Mouse (Mus musculus): ENCODE data around the gene Dock11. TPM values are rescaled to one million over a fixed set of nuclear protein-coding genes. Genes with fewer than 3 reads are reported as not detected.

Gene Dock11
- polyA plus RNA-seq, 1 experiment from 2014 or later, result 6.1 TPM

- ATAC-seq, result no peak
- WGBS, result 80% methylated on average over 5 of the region's 5 CpGs
Observed at GRCm38 (mm10) chrX:35990508-35991095, 102.0 kb downstream of the Dock11 start.

DNA sequence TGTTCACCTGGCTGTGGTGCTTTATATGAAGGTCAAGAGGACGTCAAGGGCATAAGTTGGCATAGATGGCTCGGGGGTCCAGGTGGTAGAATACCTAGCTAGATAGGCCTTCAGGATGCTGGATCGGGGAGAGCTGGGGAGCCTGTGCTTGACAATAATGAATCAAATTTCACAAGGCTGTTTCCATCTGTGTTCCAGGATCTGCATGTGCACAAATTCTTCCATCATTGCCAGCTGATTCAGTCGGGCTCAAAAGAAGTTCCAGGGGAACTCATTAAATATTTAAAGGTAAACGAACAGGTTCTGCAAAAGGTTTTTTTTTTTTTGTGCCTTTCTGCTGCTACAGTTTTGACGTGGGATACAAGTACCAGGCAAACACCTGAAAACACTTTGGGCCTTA, 105.6 kb downstream of the Dock11 start:
- no peaks in the 10 kb centered on the region for H3K4me1 ChIP-seq (ENCODE audit: control insufficient read depth, insufficient read depth, low read length)
- no peak overlapping the region for H3K27ac ChIP-seq (ENCODE audit: low read length)
- no peak overlapping the region for H3K4me2 ChIP-seq (ENCODE audit: low read depth, low read length)
- 76% methylated on average over 6 of the region's 6 CpGs for WGBS
- H3K4me3 ChIP-seq (ENCODE audit: low read length), result no peak overlapping the region
- no peaks in the 10 kb centered on the region for H3K36me3 ChIP-seq (ENCODE audit: control insufficient read depth, insufficient read depth, low read length)
- H3K9ac ChIP-seq (ENCODE audit: low read depth, low read length), result no peak overlapping the region
- ATAC-seq, result no peak
- no peaks in the 10 kb centered on the region for H3K27me3 ChIP-seq (replicated peaks; ENCODE audit: control insufficient read depth, insufficient read depth, low read length)
- H3K9me3 ChIP-seq (ENCODE audit: control insufficient read depth, low read length), result no peaks in the 10 kb centered on the region

More at GRCm38 (mm10) chrX:35990508-35991095, 102.0 kb downstream of the Dock11 start:
- no peak overlapping the region for H3K4me3 ChIP-seq (ENCODE audit: low read length)
- H3K27me3 ChIP-seq (replicated peaks; ENCODE audit: control insufficient read depth, insufficient read depth, low read length), result no peaks in the 10 kb centered on the region
- H3K4me2 ChIP-seq (ENCODE audit: low read depth, low read length), result no peak overlapping the region
- H3K9ac ChIP-seq (ENCODE audit: low read depth, low read length), result no peak overlapping the region
- H3K4me1 ChIP-seq (ENCODE audit: control insufficient read depth, insufficient read depth, low read length), result no peaks in the 10 kb centered on the region
- no peaks in the 10 kb centered on the region for H3K9me3 ChIP-seq (ENCODE audit: control insufficient read depth, low read length)
- H3K27ac ChIP-seq (ENCODE audit: low read length), result no peak overlapping the region
- no peaks in the 10 kb centered on the region for H3K36me3 ChIP-seq (ENCODE audit: control insufficient read depth, insufficient read depth, low read length)

GRCm38 (mm10) chrX:35997004-35997403, 108.4 kb downstream of the Dock11 start:
- Histone ChIP-seq H3K4me2 (ENCODE audit: low read depth, low read length) (no peak overlapping the region), H3K27ac (ENCODE audit: low read length) (no peak overlapping the region), H3K36me3 (ENCODE audit: control insufficient read depth, insufficient read depth, low read length) (no peaks in the 10 kb centered on the region), H3K9ac (ENCODE audit: low read depth, low read length) (no peak overlapping the region), H3K4me3 (ENCODE audit: low read length) (no peak overlapping the region), H3K9me3 (ENCODE audit: control insufficient read depth, low read length) (no peaks in the 10 kb centered on the region), H3K27me3 (replicated peaks; ENCODE audit: control insufficient read depth, insufficient read depth, low read length) (no peaks in the 10 kb centered on the region), H3K4me1 (ENCODE audit: control insufficient read depth, insufficient read depth, low read length) (no peaks in the 10 kb centered on the region)
- no peak for ATAC-seq
- WGBS, result 13% methylated on average over 2 of the region's 2 CpGs

DNA sequence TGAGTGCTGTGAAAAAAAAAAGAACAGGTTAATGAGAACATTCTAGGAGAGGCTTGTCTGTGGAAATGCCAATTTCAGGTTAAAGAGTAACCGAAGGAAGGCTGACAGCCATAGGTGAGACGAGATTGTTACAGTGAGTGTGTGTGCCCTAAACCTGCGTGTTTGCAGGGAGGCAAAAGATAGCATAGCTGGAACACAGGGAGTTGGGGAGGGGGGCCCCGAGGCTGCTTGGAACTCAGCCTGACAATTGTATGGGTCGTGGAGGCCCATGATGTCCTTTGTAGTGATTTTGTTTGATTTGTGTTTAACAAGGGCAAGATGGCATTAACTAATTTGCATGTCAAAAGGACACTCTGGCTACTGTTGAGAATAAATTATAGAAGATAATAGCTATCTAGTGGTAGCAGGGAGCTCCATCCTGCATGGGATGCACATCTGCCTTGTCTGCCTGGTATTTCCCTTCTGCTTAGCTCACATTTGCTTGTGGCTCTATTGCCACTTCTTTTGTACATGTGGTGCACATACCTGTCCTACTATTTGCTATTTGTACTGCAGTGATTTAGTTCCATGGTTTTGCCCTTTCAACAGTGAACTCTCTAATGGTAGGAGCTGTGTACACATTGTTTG, 109.3 kb downstream of the Dock11 start:
- ATAC-seq, result no peak
- WGBS, result 60% methylated on average over 5 of the region's 5 CpGs

GRCm38 (mm10) chrX:36025651-36026050, 137.0 kb downstream of the Dock11 start:
- H3K4me1 ChIP-seq (ENCODE audit: control insufficient read depth, insufficient read depth, low read length), result no peaks in the 10 kb centered on the region
- 83% methylated on average over 17 of the region's 17 CpGs for WGBS

More for the DNA sequence above, 109.3 kb downstream of the Dock11 start:
- Histone ChIP-seq H3K4me3 (ENCODE audit: low read length) (no peak overlapping the region), H3K27ac (ENCODE audit: low read length) (no peak overlapping the region), H3K36me3 (ENCODE audit: control insufficient read depth, insufficient read depth, low read length) (no peaks in the 10 kb centered on the region), H3K4me1 (ENCODE audit: control insufficient read depth, insufficient read depth, low read length) (no peaks in the 10 kb centered on the region), H3K9ac (ENCODE audit: low read depth, low read length) (no peak overlapping the region), H3K27me3 (replicated peaks; ENCODE audit: control insufficient read depth, insufficient read depth, low read length) (no peaks in the 10 kb centered on the region), H3K9me3 (ENCODE audit: control insufficient read depth, low read length) (no peaks in the 10 kb centered on the region), H3K4me2 (ENCODE audit: low read depth, low read length) (no peak overlapping the region)

GRCm38 (mm10) chrX:36031113-36031512, 142.5 kb downstream of the Dock11 start:
- 48% methylated on average over 5 of the region's 5 CpGs for WGBS
- ATAC-seq, result peak; percentile 94

More at GRCm38 (mm10) chrX:36025651-36026050, 137.0 kb downstream of the Dock11 start:
- Histone ChIP-seq H3K9ac (ENCODE audit: low read depth, low read length) (no peak overlapping the region), H3K4me3 (ENCODE audit: low read length) (no peak overlapping the region), H3K27me3 (replicated peaks; ENCODE audit: control insufficient read depth, insufficient read depth, low read length) (no peaks in the 10 kb centered on the region), H3K27ac (ENCODE audit: low read length) (no peak overlapping the region), H3K9me3 (ENCODE audit: control insufficient read depth, low read length) (no peaks in the 10 kb centered on the region), H3K36me3 (ENCODE audit: control insufficient read depth, insufficient read depth, low read length) (no peaks in the 10 kb centered on the region), H3K4me2 (ENCODE audit: low read depth, low read length) (no peak overlapping the region)
- no peak for ATAC-seq

DNA sequence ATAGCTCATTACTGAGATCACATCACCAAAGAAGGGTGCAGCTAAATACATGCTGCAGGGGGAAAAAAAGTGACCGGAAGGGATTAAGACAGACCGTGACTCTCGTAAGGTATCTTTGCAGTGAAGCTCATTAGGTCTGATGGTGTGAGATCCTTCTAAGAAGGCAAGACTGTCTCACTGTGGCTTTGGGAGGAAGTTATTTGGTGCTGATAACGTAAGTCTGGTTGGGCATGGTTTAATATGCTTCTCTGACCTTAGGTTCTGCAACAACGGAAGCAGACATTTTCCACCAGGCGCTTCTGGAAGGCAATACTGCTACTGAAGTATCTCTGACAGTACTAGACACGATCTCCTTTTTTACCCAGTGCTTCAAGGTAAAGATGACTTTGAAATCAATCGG, 145.4 kb downstream of the Dock11 start:
- Histone ChIP-seq H3K9me3 (ENCODE audit: control insufficient read depth, low read length) (no peaks in the 10 kb centered on the region), H3K27me3 (replicated peaks; ENCODE audit: control insufficient read depth, insufficient read depth, low read length) (no peaks in the 10 kb centered on the region), H3K27ac (ENCODE audit: low read length) (no peak overlapping the region), H3K9ac (ENCODE audit: low read depth, low read length) (no peak overlapping the region), H3K4me2 (ENCODE audit: low read depth, low read length) (no peak overlapping the region), H3K4me3 (ENCODE audit: low read length) (no peak overlapping the region), H3K4me1 (ENCODE audit: control insufficient read depth, insufficient read depth, low read length) (no peaks in the 10 kb centered on the region), H3K36me3 (ENCODE audit: control insufficient read depth, insufficient read depth, low read length) (no peaks in the 10 kb centered on the region)
- ATAC-seq, result no peak
- WGBS, result 87% methylated on average over 8 of the region's 8 CpGs

More at GRCm38 (mm10) chrX:36031113-36031512, 142.5 kb downstream of the Dock11 start:
- Histone ChIP-seq H3K27me3 (replicated peaks; ENCODE audit: control insufficient read depth, insufficient read depth, low read length) (no peaks in the 10 kb centered on the region), H3K4me2 (ENCODE audit: low read depth, low read length) (no peak overlapping the region), H3K9me3 (ENCODE audit: control insufficient read depth, low read length) (no peaks in the 10 kb centered on the region), H3K27ac (ENCODE audit: low read length) (no peak overlapping the region; the same call in 1 of the 2 replicates), H3K4me3 (ENCODE audit: low read length) (no peak overlapping the region), H3K36me3 (ENCODE audit: control insufficient read depth, insufficient read depth, low read length) (no peaks in the 10 kb centered on the region), H3K4me1 (ENCODE audit: control insufficient read depth, insufficient read depth, low read length) (no peaks in the 10 kb centered on the region), H3K9ac (ENCODE audit: low read depth, low read length) (no peak overlapping the region)

DNA sequence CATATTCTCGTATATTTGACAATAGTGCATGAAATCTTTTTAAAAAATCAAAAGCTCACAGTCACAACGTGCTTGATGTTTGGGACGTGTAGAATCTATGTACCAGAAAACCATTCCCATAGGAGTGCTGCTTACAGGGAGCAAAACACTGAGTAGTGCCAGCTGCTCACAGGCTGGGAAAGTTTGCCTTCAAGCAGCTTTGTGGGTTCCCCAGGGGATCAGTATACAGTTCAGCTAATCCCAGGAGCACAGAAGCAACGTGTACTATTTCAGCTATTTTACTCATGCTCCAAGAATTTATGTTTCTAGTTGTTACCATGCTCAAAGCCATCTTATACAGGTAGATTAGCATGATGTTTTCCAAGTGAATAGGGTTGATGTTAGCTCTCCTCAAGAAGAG, 157.1 kb downstream of the Dock11 start:
- H3K4me2 ChIP-seq (ENCODE audit: low read depth, low read length), result no peak overlapping the region
- ATAC-seq, result no peak
- H3K9me3 ChIP-seq (ENCODE audit: control insufficient read depth, low read length), result no peaks in the 10 kb centered on the region
- H3K27ac ChIP-seq (ENCODE audit: low read length), result no peak overlapping the region
- no peaks in the 10 kb centered on the region for H3K4me1 ChIP-seq (ENCODE audit: control insufficient read depth, insufficient read depth, low read length)
- no peak overlapping the region for H3K4me3 ChIP-seq (ENCODE audit: low read length)
- no peak overlapping the region for H3K9ac ChIP-seq (ENCODE audit: low read depth, low read length)
- 76% methylated on average over 4 of the region's 4 CpGs for WGBS
- no peaks in the 10 kb centered on the region for H3K36me3 ChIP-seq (ENCODE audit: control insufficient read depth, insufficient read depth, low read length)
- no peaks in the 10 kb centered on the region for H3K27me3 ChIP-seq (replicated peaks; ENCODE audit: control insufficient read depth, insufficient read depth, low read length)

GRCm38 (mm10) chrX:36047451-36047850, 158.8 kb downstream of the Dock11 start:
- no peak overlapping the region for H3K9ac ChIP-seq (ENCODE audit: low read depth, low read length)
- no peaks in the 10 kb centered on the region for H3K27me3 ChIP-seq (replicated peaks; ENCODE audit: control insufficient read depth, insufficient read depth, low read length)
- H3K36me3 ChIP-seq (ENCODE audit: control insufficient read depth, insufficient read depth, low read length), result no peaks in the 10 kb centered on the region
- no peak overlapping the region for H3K27ac ChIP-seq (ENCODE audit: low read length)
- H3K4me1 ChIP-seq (ENCODE audit: control insufficient read depth, insufficient read depth, low read length), result no peaks in the 10 kb centered on the region
- H3K4me3 ChIP-seq (ENCODE audit: low read length), result no peak overlapping the region
- no peaks in the 10 kb centered on the region for H3K9me3 ChIP-seq (ENCODE audit: control insufficient read depth, low read length)
- 56% methylated on average over 1 of the region's 1 CpGs for WGBS
- ATAC-seq, result no peak
- no peak overlapping the region for H3K4me2 ChIP-seq (ENCODE audit: low read depth, low read length)

Measured in intestine, embryonic 16.5 days (tissue).